Mouse (Mus musculus) left cerebral cortex, postnatal 10 days (tissue): ENCODE measurements around the gene Stk24. TPM values are rescaled to one million over a fixed set of nuclear protein-coding genes. Genes with fewer than 3 reads are reported as not detected.

Source experiments
- DNase-seq, 2 experiments: peaks; one replicate each; pipeline ENCODE4 v3.0.0; 2021 to 2022; ENCODE audit warnings: low spot score in 2 of 2, mixed read lengths in 1 of 2; ENCODE audit errors: extremely low spot score in 1 of 2
- intact Hi-C: fragments of 180-260 bp; cut with DNase I; formaldehyde crosslinking; loops from one replicate; pipeline ENCODE4 v1.15.1; 2025
- total RNA-seq, 2 experiments: library from RNA; stranded (reverse); gene quantifications; 2 replicates each; pipeline ENCODE4 v1.2.3; 2021

Stk24 gene
- total RNA-seq, 2 experiments from 2014 or later = 46.1 to 49.5 TPM

DNA sequence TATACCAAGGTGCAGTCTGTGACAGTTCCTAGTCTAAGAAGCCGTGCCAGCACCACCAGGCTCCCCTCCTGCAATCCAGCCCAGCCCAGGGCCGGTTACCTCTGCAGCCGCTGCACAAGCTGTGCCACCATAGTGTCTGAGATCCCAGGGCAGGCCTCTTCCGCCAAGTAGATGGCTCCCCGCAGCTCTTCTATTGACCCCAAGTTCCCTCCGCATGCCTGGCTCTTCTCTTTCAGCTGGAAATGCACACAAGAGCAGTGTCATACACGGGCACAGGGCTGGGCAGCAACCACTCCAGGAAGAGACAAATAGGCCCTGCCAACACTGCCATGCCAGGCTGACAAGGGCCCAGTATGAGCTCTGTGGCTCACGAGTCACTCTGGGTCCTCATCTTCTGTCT lies 87.9 kb downstream of the Stk24 start:
- intact Hi-C loops = loop anchor here (5.0 to 10.0 kb wide), 2 partner anchors 85 to 473 kb away; no protein-coding TSS in a partner anchor
- no peak for DNase-seq

GRCm38 (mm10) chr14:121285379-121286120 lies 94.3 kb downstream of the Stk24 start:
- intact Hi-C loops = no loop called here
- DNase-seq = no peak

- intact Hi-C loops = no loop called here
- peak in 1 of 2 experiments; percentile 7 for DNase-seq
These were observed 98.5 kb downstream of the Stk24 start for GRCm38 (mm10) chr14:121281336-121281710.

- intact Hi-C loops = no loop called here
- peak in 1 of 2 experiments; percentile 47 for DNase-seq
These were observed 99.0 kb downstream of the Stk24 start for GRCm38 (mm10) chr14:121280601-121281335.

GRCm38 (mm10) chr14:121279106-121279505 lies 100.7 kb downstream of the Stk24 start:
- intact Hi-C loops = loop anchor here (2.0 to 10.0 kb wide), 2 partner anchors 172 to 296 kb away; no protein-coding TSS in a partner anchor

DNA sequence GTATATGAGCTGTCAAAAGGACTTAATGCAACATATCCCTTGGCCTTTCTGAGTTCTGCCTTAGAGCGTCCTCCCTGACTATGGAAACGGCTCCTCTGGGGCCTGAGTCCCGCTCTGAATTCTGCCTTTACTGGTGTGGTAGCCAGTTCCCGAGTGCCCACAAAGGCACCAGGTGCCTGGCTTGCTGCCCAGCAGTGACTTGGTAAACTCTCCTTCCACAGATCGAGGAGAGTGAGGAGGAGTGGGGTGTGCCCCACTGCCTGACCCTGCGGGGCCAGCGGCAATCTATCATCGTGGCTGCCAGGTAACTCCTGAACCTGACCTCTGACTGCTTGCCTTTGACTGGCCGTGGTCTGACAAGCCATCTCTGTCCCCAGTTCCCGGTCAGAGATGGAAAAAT lies 103.8 kb downstream of the Stk24 start:
- intact Hi-C loops = loop anchor here (10.0 kb wide), 1 partner anchor 299 kb away; no protein-coding TSS in a partner anchor
- DNase-seq = no peak

More at GRCm38 (mm10) chr14:121279106-121279505, 100.7 kb downstream of the Stk24 start:
- DNase-seq = peak; percentile 75 to 86

- intact Hi-C loops = loop anchor here (10.0 kb wide), 1 partner anchor 300 kb away; no protein-coding TSS in a partner anchor
- peak in 1 of 2 experiments; percentile 55 for DNase-seq
These were observed 104.8 kb downstream of the Stk24 start for GRCm38 (mm10) chr14:121274985-121275384.

GRCm38 (mm10) chr14:121270490-121270889 lies 109.3 kb downstream of the Stk24 start:
- intact Hi-C loops = loop anchor here (10.0 kb wide), 1 partner anchor 304 kb away; no protein-coding TSS in a partner anchor
- no peak for DNase-seq

DNA sequence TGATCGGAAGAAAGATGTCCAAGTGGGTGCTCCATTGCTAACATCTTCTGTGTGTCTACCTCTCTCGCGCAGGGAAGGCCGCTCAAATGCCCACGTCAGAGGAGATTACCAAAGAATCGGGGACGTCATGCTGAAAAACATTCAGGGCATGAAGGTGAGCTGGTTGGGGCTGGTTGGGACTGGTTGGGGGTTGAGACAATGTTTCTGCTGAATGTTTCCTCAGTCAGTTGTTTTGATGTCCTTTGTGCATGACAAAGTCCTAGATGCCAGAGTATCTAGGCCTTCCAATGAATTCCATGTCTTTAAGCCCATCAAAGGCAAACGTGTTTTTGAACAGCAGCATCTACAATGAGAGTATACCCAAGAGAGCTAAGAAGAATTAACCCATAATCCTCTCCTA lies 112.0 kb downstream of the Stk24 start:
- no peak for DNase-seq
- intact Hi-C loops = no loop called here

- intact Hi-C loops = no loop called here
- DNase-seq = no peak
These were observed 115.4 kb downstream of the Stk24 start for GRCm38 (mm10) chr14:121264453-121264852.

DNA sequence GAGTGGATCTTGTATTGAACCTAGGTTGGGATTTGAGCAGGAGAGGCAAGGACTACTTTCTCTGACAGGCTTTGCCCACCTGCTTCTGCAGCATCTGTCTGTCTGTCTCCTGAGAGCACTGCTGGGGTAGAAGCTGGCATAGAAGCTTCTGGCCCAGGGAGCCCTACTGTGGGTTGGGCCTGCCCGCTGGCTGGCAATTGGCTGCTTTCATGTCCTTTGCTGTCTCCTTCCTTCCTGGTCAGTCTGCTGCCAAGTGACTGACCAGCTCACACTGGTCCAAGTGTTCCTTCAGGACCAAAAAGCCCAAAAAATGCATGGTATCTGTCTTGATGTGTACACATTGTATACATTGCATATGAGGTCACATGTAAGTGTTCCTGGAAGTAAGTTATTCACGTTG lies 115.9 kb downstream of the Stk24 start:
- no peak for DNase-seq
- intact Hi-C loops = no loop called here

DNA sequence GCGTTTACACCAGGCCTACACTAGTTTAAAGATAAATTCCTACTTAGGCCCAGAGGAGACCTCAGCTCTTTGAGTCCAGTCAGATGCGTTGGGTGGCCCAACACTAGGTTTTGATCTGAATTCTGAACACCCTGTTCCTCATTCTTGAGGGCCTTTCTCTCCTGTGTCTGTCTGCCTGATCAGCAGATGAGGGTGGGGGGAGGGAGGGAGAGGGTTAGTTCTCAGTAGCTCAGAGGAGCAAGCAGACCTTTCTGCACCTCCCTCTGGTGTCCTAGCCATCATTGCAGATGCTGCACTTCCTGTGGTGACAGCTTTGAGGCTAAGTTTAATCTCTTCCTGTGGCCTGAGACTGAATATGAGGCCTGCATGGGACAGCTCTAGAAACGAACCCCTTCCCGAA lies 117.2 kb downstream of the Stk24 start:
- intact Hi-C loops = no loop called here
- DNase-seq = no peak

GRCm38 (mm10) chr14:121261229-121261879 lies 118.5 kb downstream of the Stk24 start:
- intact Hi-C loops = no loop called here
- DNase-seq = no peak

- peak; percentile 64 to 65 for DNase-seq
- intact Hi-C loops = loop anchor here (10.0 kb wide), 1 partner anchor 425 kb away; no protein-coding TSS in a partner anchor
These were observed 120.0 kb downstream of the Stk24 start for GRCm38 (mm10) chr14:121259789-121260188.

- DNase-seq = no peak
- intact Hi-C loops = loop anchor here (10.0 kb wide), 1 partner anchor 425 kb away; no protein-coding TSS in a partner anchor
These were observed 120.5 kb downstream of the Stk24 start for GRCm38 (mm10) chr14:121259332-121259731.

DNA sequence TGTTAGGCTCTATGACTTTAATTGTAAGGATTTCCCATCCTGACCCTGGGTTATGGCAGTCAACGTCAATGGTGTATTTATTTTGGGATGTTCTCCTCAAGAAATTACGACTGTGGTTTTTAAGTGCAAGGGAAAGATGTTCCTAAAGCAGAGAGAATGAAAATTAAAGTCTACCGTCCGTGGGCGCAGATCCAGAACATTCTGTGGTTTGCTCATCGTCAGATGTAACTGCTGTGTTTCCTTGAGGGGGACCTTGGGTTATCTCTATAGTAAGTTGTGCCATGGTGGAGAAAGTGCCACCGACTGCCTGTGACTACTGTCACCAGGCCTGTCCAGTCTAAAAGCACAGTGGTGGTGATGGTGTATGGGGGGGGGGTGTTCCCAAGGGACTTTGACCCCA lies 122.9 kb downstream of the Stk24 start:
- DNase-seq = no peak
- intact Hi-C loops = loop anchor here (10.0 kb wide), 1 partner anchor 422 kb away; no protein-coding TSS in a partner anchor

GRCm38 (mm10) chr14:121255469-121255868 lies 124.3 kb downstream of the Stk24 start:
- no peak for DNase-seq
- intact Hi-C loops = loop anchor here (10.0 kb wide), 1 partner anchor 421 kb away; no protein-coding TSS in a partner anchor

DNA sequence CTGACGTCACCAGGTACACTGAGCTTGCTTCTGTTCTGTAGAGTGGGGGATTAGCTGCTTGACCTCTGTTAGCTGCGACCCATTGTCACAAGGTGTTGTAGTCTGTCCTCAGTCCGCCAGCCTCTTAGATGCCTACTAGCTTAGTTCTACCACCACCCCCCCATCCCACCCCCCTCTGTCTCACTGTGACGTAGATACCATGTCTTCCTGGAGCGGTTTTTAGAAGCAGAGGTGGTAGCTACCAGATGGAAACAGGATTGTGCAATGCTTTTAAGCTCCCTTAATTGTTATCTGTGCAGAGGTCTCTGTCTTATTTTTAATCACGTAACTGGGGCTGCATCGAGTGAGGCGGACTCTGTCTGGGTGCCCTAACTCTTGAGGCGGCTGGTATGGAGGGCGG lies 124.9 kb downstream of the Stk24 start:
- DNase-seq = no peak
- intact Hi-C loops = loop anchor here (10.0 kb wide), 1 partner anchor 420 kb away; no protein-coding TSS in a partner anchor

DNA sequence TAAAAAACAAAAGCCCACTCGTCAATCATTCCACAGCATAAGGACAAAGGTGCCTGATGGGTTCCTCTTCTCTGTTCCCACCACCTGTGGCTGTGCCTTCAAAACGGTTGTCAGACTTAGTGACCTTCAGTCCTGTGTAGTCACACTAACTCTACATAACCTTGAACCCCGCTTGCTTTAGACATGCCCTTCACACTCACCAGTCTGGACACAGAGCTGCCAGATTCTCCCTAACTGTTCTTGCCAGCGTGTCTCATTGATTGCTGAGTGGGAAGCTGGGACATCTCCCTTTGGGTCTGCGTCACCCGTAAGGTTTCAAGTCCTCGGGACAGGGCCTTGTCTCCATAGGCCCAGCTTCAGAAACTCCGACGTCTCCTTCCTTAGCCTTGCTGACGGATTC lies 127.3 kb downstream of the Stk24 start:
- intact Hi-C loops = loop anchor here (10.0 kb wide), 1 partner anchor 418 kb away; no protein-coding TSS in a partner anchor
- no peak for DNase-seq
